Mouse (Mus musculus): ENCODE results near the gene Spint2.

DNA sequence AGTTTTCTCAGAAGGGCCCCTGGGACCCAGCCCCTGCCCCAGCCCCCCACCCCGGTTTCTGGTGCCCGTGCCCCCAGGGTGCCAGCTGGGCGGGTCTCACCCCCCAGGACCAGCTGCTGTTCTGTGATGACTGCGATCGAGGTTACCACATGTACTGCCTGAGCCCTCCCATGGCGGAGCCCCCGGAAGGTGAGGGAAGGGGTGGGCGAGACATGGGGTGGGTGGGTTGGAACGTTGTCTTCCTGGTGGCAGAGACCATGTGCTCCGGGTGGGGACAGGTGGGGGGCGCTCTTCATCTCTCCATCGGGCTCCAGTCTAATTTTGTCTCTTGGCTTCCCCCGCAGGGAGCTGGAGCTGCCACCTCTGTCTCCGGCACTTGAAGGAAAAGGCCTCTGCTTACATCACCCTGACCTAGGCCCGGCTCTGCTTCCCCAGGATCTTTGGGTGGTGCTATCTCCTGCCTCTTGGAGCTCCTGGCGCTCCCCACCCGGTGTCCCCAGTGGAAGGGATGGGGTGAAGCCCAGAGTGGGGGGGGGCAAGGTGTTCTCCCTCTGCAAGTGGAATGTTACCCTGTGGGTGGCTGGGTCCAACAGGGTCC, 34.5 kb upstream of the Spint2 start:
- no peak for TF ChIP-seq GATA1 (IDR thresholded peaks at IDR 0.05; ENCODE audit: low read length)
- no peak for TF ChIP-seq TAL1 (IDR thresholded peaks at IDR 0.05; ENCODE audit: low read length)

All from erythroblast, embryonic 14.5 days (primary cell).